Mouse (Mus musculus) cerebellum, adult 2 months (tissue): ENCODE results near the gene Dab2ip. TPM values are rescaled to one million over a fixed set of nuclear protein-coding genes. Genes with fewer than 3 reads are reported as not detected.

Experiments
- DNase-seq, 2 experiments: peaks; one replicate each; pipeline ENCODE4 v3.0.0; 2021
- H3K27ac ChIP-seq: fragments of 200-500 bp; 2 replicates; pipeline ENCODE4 v1.5.1; 2012; ENCODE audit warnings: low read length, control low read depth, inconsistent platforms; ENCODE audit not compliant: insufficient read depth
- H3K27me3 ChIP-seq: fragments of 200-500 bp; 2 replicates; pipeline ENCODE4 v1.6.1; 2012; ENCODE audit warnings: inconsistent platforms, mild to moderate bottlenecking, low read length, moderate library complexity; ENCODE audit not compliant: control insufficient read depth, insufficient read depth
- H3K4me1 ChIP-seq: fragments of 200-500 bp; 2 replicates; pipeline ENCODE4 v1.6.1; 2011; ENCODE audit warnings: low read length; ENCODE audit not compliant: control insufficient read depth, insufficient read depth
- H3K4me3 ChIP-seq: fragments of 200-500 bp; replicated peaks from 2 replicates; pipeline ENCODE3; 2011; ENCODE audit warnings: mild to moderate bottlenecking, low read depth, low read length, control low read depth; ENCODE audit not compliant: insufficient read depth
- CTCF ChIP-seq: fragments of 200-500 bp; IDR thresholded peaks from 2 replicates; pipeline ENCODE4 v1.5.1; 2011; ENCODE audit warnings: low read depth, mild to moderate bottlenecking, control low read depth, low read length, moderate library complexity, borderline replicate concordance; ENCODE audit not compliant: insufficient read depth
- POLR2A ChIP-seq: fragments of 200-500 bp; IDR thresholded peaks from 2 replicates; pipeline ENCODE4 v1.6.1; 2011; ENCODE audit warnings: low read length, control low read depth, borderline replicate concordance; ENCODE audit not compliant: insufficient read depth
- WGBS: fragments of 180-500 bp; shearing (Covaris S2); methylation state at CpG from one replicate; pipeline ENCODE4 v1.1.7; 2018; 5-methylcytosine and 5-hydroxymethylcytosine counted together
- polyA plus RNA-seq: library from polyadenylated mRNA; depleted of rRNA; stranded (reverse); fragments of >200 nt; gene quantifications from 2 replicates; pipeline ENCODE4 v1.2.3, GENCODE M21; 2012

Gene Dab2ip
- polyA plus RNA-seq, 1 experiment, result 136 TPM

DNA sequence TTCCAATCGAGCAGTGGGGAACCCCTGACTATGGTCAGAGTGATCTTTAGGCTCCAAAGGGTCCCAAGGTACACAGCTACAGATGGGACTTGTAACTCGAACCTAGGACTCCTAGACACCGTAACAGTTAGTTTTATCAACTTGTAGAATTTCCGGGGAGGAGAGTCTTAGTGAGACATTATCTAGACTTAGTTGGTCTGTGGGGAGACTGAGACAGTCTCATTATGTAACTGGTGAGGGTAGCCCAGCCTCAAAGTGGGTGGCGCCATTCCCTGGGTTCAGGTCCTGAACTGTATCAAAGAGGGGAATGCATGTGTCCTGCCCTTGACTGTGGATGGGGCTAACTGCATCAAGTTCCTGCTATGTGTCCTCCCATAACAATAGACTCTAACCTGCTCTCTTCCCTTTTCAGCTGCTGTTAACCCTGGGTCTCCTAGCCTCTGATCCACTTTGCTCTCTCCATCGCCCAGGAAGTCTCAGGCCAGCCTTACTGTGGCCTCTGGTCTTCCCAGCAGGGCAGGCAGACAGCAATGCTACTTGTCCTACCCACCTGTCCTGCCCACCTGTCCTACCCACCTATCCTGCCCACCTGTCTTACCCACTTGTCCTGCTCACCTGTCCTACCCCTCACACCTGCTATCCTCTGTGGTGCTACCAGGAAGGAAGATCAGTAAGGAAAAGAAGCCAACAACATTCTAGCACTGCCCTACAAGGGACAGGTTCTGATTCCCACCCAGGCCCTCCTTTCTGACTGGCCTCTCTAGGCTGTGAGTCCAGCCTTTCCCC lies 7.2 kb downstream of the Dab2ip start:
- Histone ChIP-seq H3K4me1 (peaks cover 37% of the 10 kb centered on the region), H3K4me3 (no peak overlapping the region), H3K27ac (no peak overlapping the region), H3K27me3 (no peaks in the 10 kb centered on the region)
- no peak for DNase-seq
- WGBS, result 91% methylated on average over 6 of the region's 6 CpGs
- TF ChIP-seq CTCF (no peak), POLR2A (no peak)

DNA sequence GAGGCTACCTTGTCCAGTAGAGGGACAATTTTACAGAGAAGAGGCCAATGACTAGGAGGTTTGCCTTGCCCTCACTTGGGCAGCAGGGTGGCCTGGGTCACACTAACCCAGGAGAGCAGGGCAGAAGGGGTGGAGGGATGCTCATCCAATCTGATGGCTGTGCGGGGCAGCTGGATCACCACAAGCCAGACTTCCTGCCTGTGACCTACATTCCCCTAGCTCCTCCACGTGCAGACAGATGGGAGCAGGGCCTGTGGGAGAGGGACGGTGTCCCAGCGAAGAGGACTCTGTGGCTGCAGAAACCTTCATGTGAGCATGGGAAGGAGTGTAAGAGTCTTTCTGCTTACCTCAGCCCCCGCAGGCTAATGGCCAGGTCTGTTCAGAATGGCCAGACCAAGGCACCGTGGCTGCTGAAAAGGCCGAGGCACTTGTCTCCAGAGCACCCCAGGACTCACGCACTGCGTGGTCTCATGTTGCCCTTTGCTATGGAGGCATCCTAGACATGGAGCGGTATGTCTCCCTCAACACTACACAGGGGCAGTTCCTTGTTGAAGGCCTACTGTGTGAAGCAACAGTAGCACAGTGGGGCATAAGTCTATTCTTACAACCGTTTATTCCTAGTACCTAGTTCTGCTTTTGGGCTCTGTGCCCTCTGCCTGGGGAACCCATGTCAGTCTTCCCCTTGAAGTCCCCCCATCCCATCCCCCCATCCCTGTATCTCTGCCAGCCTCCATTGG lies 9.1 kb downstream of the Dab2ip start:
- H3K27me3 ChIP-seq, result no peaks in the 10 kb centered on the region
- H3K4me3 ChIP-seq, result no peak overlapping the region
- 50% methylated on average over 11 of the region's 11 CpGs for WGBS
- 0 out of 2 replicates have a peak, but pooled peaks have one; percentile 3 for TF ChIP-seq CTCF
- no peak for TF ChIP-seq POLR2A
- H3K27ac ChIP-seq, result no peak overlapping the region; the same call in 1 of the 2 replicates
- peaks cover 28% of the 10 kb centered on the region for H3K4me1 ChIP-seq
- peak; percentile 52 to 53 for DNase-seq

DNA sequence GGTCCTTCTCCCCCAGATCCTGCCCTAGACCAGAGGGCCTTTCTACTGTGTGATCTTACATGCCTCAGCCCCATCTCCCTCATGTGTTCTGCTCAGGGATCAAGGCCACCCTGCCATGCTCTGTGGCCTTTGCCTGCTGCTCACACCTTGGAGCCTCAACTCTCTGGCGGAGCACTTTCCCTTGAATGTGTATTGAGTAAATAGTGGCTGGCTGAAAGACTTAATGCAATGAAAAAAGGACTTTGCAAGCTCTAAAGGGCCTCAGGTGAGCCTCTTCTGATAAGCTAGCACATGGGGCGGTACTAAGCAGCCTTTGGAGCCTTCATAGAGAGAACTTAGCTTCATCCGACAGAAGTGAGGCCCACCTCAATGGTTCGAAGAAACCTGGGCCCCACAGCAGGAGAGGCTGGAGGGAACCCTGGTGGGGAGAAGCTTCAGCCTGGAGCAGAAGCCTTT lies 9.7 kb downstream of the Dab2ip start:
- no peak overlapping the region for H3K27ac ChIP-seq
- TF ChIP-seq CTCF (no peak), POLR2A (no peak)
- 95% methylated on average over 4 of the region's 4 CpGs for WGBS
- H3K4me3 ChIP-seq, result no peak overlapping the region
- H3K4me1 ChIP-seq, result peaks cover 28% of the 10 kb centered on the region
- DNase-seq, result no peak
- H3K27me3 ChIP-seq, result no peaks in the 10 kb centered on the region

DNA sequence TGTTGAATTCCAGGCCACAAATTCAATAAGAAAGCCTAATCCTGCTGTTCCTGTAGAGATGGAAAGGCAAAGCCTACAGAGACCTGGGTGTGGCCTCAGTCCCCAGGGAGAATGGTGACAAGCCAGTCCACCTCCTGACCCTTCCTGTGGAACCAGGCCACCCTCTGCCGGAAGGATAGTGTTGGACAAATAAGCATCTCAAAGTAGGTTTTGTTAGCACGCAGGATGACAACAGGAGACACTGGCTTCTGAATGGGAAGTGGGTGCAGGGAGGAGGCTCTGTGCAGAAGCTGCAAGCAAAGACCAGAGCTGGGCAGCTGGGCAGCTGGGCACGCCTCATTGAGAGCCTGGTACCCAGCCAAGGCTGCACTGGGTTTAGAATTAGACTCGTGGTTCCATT lies 12.7 kb downstream of the Dab2ip start:
- Histone ChIP-seq H3K27ac (no peak overlapping the region), H3K4me1 (peaks cover 17% of the 10 kb centered on the region), H3K4me3 (no peak overlapping the region), H3K27me3 (no peaks in the 10 kb centered on the region)
- DNase-seq, result no peak
- 30% methylated on average over 4 of the region's 4 CpGs for WGBS
- TF ChIP-seq POLR2A, result no peak
- TF ChIP-seq CTCF, result no peak

DNA sequence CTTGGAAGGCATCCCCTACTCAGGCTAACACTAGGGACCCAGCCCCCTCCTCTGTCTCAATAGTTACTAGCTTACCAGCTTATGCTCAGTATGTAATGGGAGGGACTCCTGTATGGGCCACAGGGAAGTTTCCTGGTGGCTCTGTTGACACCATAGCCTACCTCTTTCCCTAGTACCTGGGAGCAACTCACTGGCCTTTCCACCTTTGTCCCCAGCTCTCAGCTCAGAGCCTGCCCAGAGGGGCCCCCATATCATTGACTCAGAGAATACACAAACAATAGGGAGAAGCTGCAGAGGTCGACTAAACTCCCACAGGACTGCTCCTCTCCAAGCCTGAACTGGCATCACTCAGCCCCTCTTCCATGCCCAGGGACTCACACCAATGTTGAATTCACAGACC lies 16.6 kb downstream of the Dab2ip start:
- TF ChIP-seq CTCF (no peak), POLR2A (no peak)
- H3K27me3 ChIP-seq, result no peaks in the 10 kb centered on the region
- WGBS, result 68% methylated on average over 1 of the region's 1 CpGs
- H3K4me1 ChIP-seq, result peaks cover 4% of the 10 kb centered on the region; the same call in 1 of the 2 replicates
- H3K4me3 ChIP-seq, result no peak overlapping the region
- H3K27ac ChIP-seq, result no peak overlapping the region
- DNase-seq, result no peak

DNA sequence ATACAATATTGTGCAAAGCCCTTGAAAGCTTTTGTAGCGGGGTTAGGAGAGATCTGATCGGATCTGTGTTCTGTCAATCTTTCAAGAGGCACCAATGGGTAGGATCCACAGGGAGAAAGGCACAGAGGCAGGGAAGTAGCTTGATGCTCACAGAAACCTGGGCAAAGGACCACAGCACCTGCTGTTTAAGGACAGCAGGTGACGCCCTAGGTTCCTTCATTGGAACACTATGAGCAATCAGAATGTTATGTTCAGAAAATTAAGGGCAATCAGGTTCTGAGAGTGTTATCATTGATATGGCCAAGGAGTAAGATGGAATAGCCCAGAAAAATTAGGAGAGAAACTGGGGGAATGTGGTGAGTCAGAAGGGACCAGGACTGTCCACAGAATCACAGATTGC lies 18.6 kb downstream of the Dab2ip start:
- TF ChIP-seq CTCF (no peak), POLR2A (no peak)
- no peak overlapping the region for H3K4me3 ChIP-seq
- 91% methylated on average over 3 of the region's 3 CpGs for WGBS
- peaks cover 7% of the 10 kb centered on the region; the same call in 1 of the 2 replicates for H3K4me1 ChIP-seq
- no peaks in the 10 kb centered on the region for H3K27me3 ChIP-seq
- H3K27ac ChIP-seq, result no peak overlapping the region
- DNase-seq, result no peak

DNA sequence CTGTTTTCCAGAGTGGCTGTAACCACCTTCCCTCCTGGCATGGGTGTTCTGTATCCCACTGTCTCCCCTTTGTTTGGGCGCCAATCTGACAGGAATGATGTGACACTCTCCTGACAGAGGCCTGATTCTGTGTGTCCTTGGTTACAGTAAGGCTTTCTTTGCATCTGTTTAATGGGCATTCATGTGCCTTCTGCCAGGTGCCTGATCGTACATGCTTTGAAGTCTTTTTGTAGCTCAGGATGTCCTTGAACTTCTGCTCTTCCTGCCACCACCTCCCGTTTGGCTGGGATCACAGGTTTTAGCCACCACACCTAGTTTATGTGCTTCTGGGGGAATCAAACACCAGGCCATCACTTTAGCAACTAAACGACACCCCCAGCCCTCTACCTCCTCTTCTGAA lies 22.0 kb downstream of the Dab2ip start:
- no peak for DNase-seq
- H3K4me1 ChIP-seq, result peaks cover 15% of the 10 kb centered on the region; the same call in 1 of the 2 replicates
- H3K27me3 ChIP-seq, result no peaks in the 10 kb centered on the region
- no peak overlapping the region for H3K4me3 ChIP-seq
- 83% methylated on average over 4 of the region's 4 CpGs for WGBS
- TF ChIP-seq CTCF (no peak), POLR2A (no peak)
- no peak overlapping the region for H3K27ac ChIP-seq
